Mouse (Mus musculus) MEL (cell line): Measurements from ENCODE around the gene Git1.

Experiments
- CTCF ChIP-seq, 3 experiments: IDR thresholded peaks in 2 of 3; conservative IDR thresholded peaks in 1 of 3; 2 replicates each; pipeline ENCODE4 v1.5.1; 2011 to 2012; ENCODE audit warnings: low read length in 3 of 3, low read depth in 2 of 3, mild to moderate bottlenecking in 2 of 3, improper control_type of control experiment in 1 of 3, inconsistent platforms in 1 of 3, mixed read lengths in 1 of 3, moderate library complexity in 1 of 3; ENCODE audit not compliant: control insufficient read depth in 1 of 3, insufficient read depth in 1 of 3, poor library complexity in 1 of 3, severe bottlenecking in 1 of 3
- GATA1 ChIP-seq: IDR thresholded peaks from 2 replicates; pipeline ENCODE4 v1.6.1; 2011; ENCODE audit warnings: low read depth, low read length, improper control_type of control experiment
- MYC ChIP-seq: IDR thresholded peaks from 2 replicates; pipeline ENCODE4 v1.6.1; 2011; ENCODE audit warnings: low read depth, mild to moderate bottlenecking, low read length, improper control_type of control experiment, moderate library complexity
- TAL1 ChIP-seq: IDR thresholded peaks from 2 replicates; pipeline ENCODE4 v1.6.1; 2012; ENCODE audit warnings: mild to moderate bottlenecking, inconsistent platforms, low read length, moderate library complexity, mixed read lengths
- ZC3H11A ChIP-seq: IDR thresholded peaks from 2 replicates; pipeline ENCODE4 v1.6.1; 2012; ENCODE audit warnings: low read depth, mild to moderate bottlenecking, inconsistent platforms, low read length, improper control_type of control experiment
- ZMIZ1 ChIP-seq: IDR thresholded peaks from 2 replicates; pipeline ENCODE4 v1.6.1; 2012; ENCODE audit warnings: low read depth, mild to moderate bottlenecking, inconsistent platforms, low read length, improper control_type of control experiment, moderate library complexity

DNA sequence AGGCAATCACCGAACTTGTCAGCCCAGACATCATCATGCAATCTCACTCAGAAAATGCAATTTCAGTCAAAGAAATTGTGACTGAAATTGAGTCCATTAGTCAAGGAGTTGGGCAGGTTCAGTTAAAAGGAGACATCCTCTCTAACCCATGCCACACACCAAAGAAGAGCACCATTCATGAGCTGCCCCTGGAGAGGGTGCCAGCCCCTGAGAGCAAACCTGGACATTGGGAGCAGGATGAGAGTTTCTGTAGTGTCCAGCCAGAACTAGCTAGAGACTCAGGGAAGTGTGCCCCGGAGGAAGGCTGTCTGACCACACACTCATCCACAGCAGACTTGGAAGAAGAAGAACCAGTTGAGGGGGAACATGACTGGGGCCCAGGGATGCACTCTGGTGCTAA lies 40.0 kb upstream of the Git1 start:
- TF ChIP-seq CTCF (IDR thresholded peaks at IDR 0.05 in 2 of 3, conservative IDR thresholded peaks at IDR 0.05 in 1 of 3; ENCODE audit: control insufficient read depth in 1 of 3, insufficient read depth in 1 of 3, low read depth in 2 of 3, low read length in 3 of 3, poor library complexity in 1 of 3, severe bottlenecking in 1 of 3) = no peak
- TF ChIP-seq ZMIZ1 = no peak
- TF ChIP-seq MYC = no peak
- no peak for TF ChIP-seq TAL1
- no peak for TF ChIP-seq GATA1
- TF ChIP-seq ZC3H11A = no peak
